Mouse (Mus musculus): Measurements from ENCODE around the gene Hacd3. TPM values are rescaled to one million over a fixed set of nuclear protein-coding genes. Genes with fewer than 3 reads are reported as not detected.
"Not testable (repeated sequence)": the region's sequence is repeated elsewhere in the genome, so short reads cannot be mapped to it uniquely, and the experiment has no call there.

Hacd3 gene
- polyA plus RNA-seq, 1 experiment from 2014 or later = 68.4 TPM

- Histone ChIP-seq H3K27me3 (ENCODE audit: control insufficient read depth, insufficient read depth, low read depth, low read length) (no peaks in the 10 kb centered on the region), H3K9me3 (replicated peaks; ENCODE audit: control insufficient read depth, low read length) (no peaks in the 10 kb centered on the region), H3K36me3 (ENCODE audit: control insufficient read depth, insufficient read depth) (peaks cover 4% of the 10 kb centered on the region), H3K27ac (ENCODE audit: low read length) (peak within 1 kb of the TSS; percentile 94), H3K4me2 (ENCODE audit: low read depth, low read length) (peak within 1 kb of the TSS; percentile 74), H3K9ac (ENCODE audit: low read depth, low read length) (peak within 1 kb of the TSS; percentile 99), H3K4me3 (ENCODE audit: low read depth, low read length) (peak within 1 kb of the TSS; percentile 99), H3K4me1 (ENCODE audit: control insufficient read depth, low read depth, low read length) (peaks cover 22% of the 10 kb centered on the region)
- WGBS (ENCODE audit: insufficient replicate concordance) = under 1% methylated on average over 80 of the region's 85 CpGs
- peak; percentile 92 for ATAC-seq (ENCODE audit: low read depth)
These were observed 11.0 kb upstream of the Hacd3 start, which contains the start of gene Dpp8 for GRCm38 (mm10) chr9:65032269-65033108. TSS of gene Dpp8 (plus strand) at chr9:65032414.

DNA sequence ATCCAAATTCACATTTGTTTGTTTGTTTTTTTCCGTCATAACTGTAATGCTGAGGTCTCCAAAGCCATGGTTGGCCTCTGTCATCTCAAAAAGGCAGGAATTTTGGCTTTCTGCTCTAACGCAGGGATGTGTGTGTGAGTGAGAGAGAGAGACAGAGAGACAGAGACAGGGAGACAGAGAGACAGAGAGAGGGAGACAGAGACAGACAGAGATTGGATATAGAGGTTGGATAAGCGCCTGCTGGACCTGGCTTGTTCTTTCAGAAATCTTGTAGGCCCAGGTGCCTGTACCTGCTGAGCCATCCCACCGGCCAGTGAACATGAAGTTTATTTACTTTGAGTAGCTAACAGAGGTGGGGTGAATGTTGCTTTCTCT is 10.4 kb upstream of the Hacd3 start:
- ATAC-seq (ENCODE audit: low read depth) = no peak; the same call in 1 of the 2 replicates
- Histone ChIP-seq H3K36me3 (ENCODE audit: control insufficient read depth, insufficient read depth) (peaks cover 2% of the 10 kb centered on the region), H3K4me1 (ENCODE audit: control insufficient read depth, low read depth, low read length) (peaks cover 22% of the 10 kb centered on the region), H3K4me3 (ENCODE audit: low read depth, low read length) (peak overlapping the region; percentile 99), H3K27me3 (ENCODE audit: control insufficient read depth, insufficient read depth, low read depth, low read length) (no peaks in the 10 kb centered on the region), H3K27ac (ENCODE audit: low read length) (peak overlapping the region; percentile 82), H3K4me2 (ENCODE audit: low read depth, low read length) (peak overlapping the region; percentile 70), H3K9ac (ENCODE audit: low read depth, low read length) (peak overlapping the region; percentile 60), H3K9me3 (replicated peaks; ENCODE audit: control insufficient read depth, low read length) (no peaks in the 10 kb centered on the region)
- 29% methylated on average over 4 of the region's 4 CpGs for WGBS (ENCODE audit: insufficient replicate concordance)

DNA sequence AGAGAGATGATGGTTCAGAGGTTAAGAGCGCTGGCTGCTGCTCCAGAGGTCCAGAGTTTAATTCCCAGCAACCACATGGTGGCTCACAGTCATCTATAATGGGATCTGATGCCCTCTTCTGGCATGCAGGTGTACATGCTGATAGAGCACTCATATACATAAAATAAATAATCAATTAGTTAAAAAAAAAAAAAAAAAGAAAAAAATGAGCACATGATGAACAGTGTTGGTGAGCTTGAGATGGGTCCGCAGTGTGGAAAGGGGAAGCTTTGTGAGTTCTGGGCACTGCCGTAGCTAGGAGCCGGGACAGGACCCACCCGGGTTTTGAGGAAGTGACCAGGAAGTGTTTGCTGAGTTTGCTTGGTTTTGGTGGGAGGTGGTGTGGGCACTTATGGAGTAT is 9.9 kb upstream of the Hacd3 start:
- peaks cover 22% of the 10 kb centered on the region for H3K4me1 ChIP-seq (ENCODE audit: control insufficient read depth, low read depth, low read length)
- not testable (repeated sequence) for ATAC-seq (ENCODE audit: low read depth); H3K4me3 ChIP-seq (ENCODE audit: low read depth, low read length); H3K36me3 ChIP-seq (ENCODE audit: control insufficient read depth, insufficient read depth); H3K27ac ChIP-seq (ENCODE audit: low read length); H3K9ac ChIP-seq (ENCODE audit: low read depth, low read length); H3K9me3 ChIP-seq (replicated peaks; ENCODE audit: control insufficient read depth, low read length); H3K27me3 ChIP-seq (ENCODE audit: control insufficient read depth, insufficient read depth, low read depth, low read length)
- 24% methylated on average over 5 of the region's 5 CpGs for WGBS (ENCODE audit: insufficient replicate concordance)
- H3K4me2 ChIP-seq (ENCODE audit: low read depth, low read length) = peak overlapping the region; percentile 70

DNA sequence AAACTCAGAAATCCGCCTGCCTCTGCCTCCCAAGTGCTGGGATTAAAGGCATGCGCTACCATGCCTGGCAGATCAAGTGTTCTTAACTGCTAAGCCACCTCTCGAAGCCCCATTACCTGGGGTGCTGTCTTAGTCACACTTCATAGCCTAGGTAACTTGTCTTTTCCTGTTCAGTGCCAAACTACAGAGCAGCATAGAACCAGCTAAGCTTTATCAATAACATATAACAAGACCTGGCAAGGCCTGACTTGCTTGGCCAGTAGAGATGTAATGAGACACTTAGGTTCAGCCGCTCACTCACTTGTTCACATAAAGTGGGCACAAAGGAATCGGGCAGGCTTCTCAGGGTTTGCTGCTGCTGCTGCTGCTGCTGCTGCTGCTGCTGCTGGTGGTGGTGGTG is 6.8 kb upstream of the Hacd3 start:
- ATAC-seq (ENCODE audit: low read depth) = no peak
- Histone ChIP-seq H3K27ac (ENCODE audit: low read length) (no peak overlapping the region), H3K4me2 (ENCODE audit: low read depth, low read length) (no peak overlapping the region), H3K36me3 (ENCODE audit: control insufficient read depth, insufficient read depth) (no peaks in the 10 kb centered on the region), H3K9ac (ENCODE audit: low read depth, low read length) (no peak overlapping the region), H3K4me3 (ENCODE audit: low read depth, low read length) (no peak overlapping the region), H3K4me1 (ENCODE audit: control insufficient read depth, low read depth, low read length) (peaks cover 10% of the 10 kb centered on the region), H3K27me3 (ENCODE audit: control insufficient read depth, insufficient read depth, low read depth, low read length) (no peaks in the 10 kb centered on the region), H3K9me3 (replicated peaks; ENCODE audit: control insufficient read depth, low read length) (no peaks in the 10 kb centered on the region)
- 70% methylated on average over 5 of the region's 5 CpGs for WGBS (ENCODE audit: insufficient replicate concordance)

GRCm38 (mm10) chr9:65027241-65027640 is 5.7 kb upstream of the Hacd3 start:
- H3K36me3 ChIP-seq (ENCODE audit: control insufficient read depth, insufficient read depth) = no peaks in the 10 kb centered on the region
- H3K9me3 ChIP-seq (replicated peaks; ENCODE audit: control insufficient read depth, low read length) = no peaks in the 10 kb centered on the region
- WGBS (ENCODE audit: insufficient replicate concordance) = 74% methylated on average over 7 of the region's 7 CpGs
- H3K27me3 ChIP-seq (ENCODE audit: control insufficient read depth, insufficient read depth, low read depth, low read length) = no peaks in the 10 kb centered on the region
- no peak overlapping the region for H3K4me3 ChIP-seq (ENCODE audit: low read depth, low read length)
- ATAC-seq (ENCODE audit: low read depth) = no peak
- no peak overlapping the region for H3K4me2 ChIP-seq (ENCODE audit: low read depth, low read length)
- peaks cover 13% of the 10 kb centered on the region for H3K4me1 ChIP-seq (ENCODE audit: control insufficient read depth, low read depth, low read length)
- H3K27ac ChIP-seq (ENCODE audit: low read length) = no peak overlapping the region
- H3K9ac ChIP-seq (ENCODE audit: low read depth, low read length) = no peak overlapping the region

DNA sequence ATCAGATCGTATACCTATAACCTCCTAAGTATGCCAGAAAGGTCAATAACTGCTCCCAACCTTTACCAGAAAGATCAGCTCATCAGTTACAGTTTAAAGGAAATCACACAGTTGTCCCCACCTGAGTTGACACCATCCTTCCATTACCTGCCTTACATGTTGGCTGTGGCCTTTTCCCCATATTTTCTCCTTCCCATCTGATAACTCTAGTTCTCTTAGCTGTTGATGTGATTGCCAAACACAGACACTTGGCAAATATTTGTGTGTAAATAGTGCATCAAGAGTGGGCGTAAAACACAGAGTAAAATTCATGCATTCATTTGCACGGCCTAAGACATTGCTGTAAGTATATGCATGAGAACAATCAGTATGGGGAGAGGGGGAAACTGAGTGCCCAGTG is 2.0 kb upstream of the Hacd3 start:
- H3K27me3 ChIP-seq (ENCODE audit: control insufficient read depth, insufficient read depth, low read depth, low read length) = no peaks in the 10 kb centered on the region
- H3K9me3 ChIP-seq (replicated peaks; ENCODE audit: control insufficient read depth, low read length) = no peaks in the 10 kb centered on the region
- no peaks in the 10 kb centered on the region for H3K36me3 ChIP-seq (ENCODE audit: control insufficient read depth, insufficient read depth)
- H3K4me3 ChIP-seq (ENCODE audit: low read depth, low read length) = no peak overlapping the region
- ATAC-seq (ENCODE audit: low read depth) = no peak
- H3K27ac ChIP-seq (ENCODE audit: low read length) = no peak overlapping the region
- H3K4me1 ChIP-seq (ENCODE audit: control insufficient read depth, low read depth, low read length) = peaks cover 34% of the 10 kb centered on the region
- H3K9ac ChIP-seq (ENCODE audit: low read depth, low read length) = no peak overlapping the region
- 72% methylated on average over 3 of the region's 3 CpGs for WGBS (ENCODE audit: insufficient replicate concordance)
- H3K4me2 ChIP-seq (ENCODE audit: low read depth, low read length) = no peak overlapping the region

DNA sequence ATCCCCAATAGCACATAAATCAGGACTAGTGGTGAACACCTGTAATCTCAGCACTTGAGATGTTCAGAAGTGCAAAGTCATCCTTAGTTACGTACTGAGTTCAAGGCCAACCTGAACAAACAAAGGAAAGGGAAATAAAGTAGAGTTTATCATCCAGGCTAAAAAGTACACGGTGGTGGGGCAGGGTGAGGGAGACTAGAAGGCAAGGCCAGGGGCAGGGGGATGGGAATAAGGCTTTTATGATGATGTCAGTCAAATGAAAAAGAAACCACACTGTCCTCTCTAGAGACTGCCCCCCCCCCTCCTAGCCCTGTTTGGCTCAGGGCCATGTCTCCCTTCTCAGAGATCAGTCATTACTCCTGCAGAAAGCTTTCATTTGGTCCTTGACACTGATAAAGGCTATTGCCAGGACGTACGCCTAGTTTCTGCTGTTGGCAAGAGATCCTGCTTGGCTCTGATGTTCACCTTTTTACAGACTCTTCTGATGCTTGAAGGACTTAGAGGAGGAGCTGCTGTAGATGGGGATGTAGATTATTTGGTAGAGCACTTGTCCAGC is 1.2 kb upstream of the Hacd3 start:
- H3K36me3 ChIP-seq (ENCODE audit: control insufficient read depth, insufficient read depth) = no peaks in the 10 kb centered on the region
- no peak overlapping the region for H3K4me3 ChIP-seq (ENCODE audit: low read depth, low read length)
- ATAC-seq (ENCODE audit: low read depth) = no peak
- H3K27ac ChIP-seq (ENCODE audit: low read length) = no peak overlapping the region
- H3K9me3 ChIP-seq (replicated peaks; ENCODE audit: control insufficient read depth, low read length) = no peaks in the 10 kb centered on the region
- H3K4me1 ChIP-seq (ENCODE audit: control insufficient read depth, low read depth, low read length) = peaks cover 42% of the 10 kb centered on the region
- H3K4me2 ChIP-seq (ENCODE audit: low read depth, low read length) = no peak overlapping the region
- no peak overlapping the region for H3K9ac ChIP-seq (ENCODE audit: low read depth, low read length)
- 57% methylated on average over 4 of the region's 4 CpGs for WGBS (ENCODE audit: insufficient replicate concordance)
- no peaks in the 10 kb centered on the region for H3K27me3 ChIP-seq (ENCODE audit: control insufficient read depth, insufficient read depth, low read depth, low read length)

DNA sequence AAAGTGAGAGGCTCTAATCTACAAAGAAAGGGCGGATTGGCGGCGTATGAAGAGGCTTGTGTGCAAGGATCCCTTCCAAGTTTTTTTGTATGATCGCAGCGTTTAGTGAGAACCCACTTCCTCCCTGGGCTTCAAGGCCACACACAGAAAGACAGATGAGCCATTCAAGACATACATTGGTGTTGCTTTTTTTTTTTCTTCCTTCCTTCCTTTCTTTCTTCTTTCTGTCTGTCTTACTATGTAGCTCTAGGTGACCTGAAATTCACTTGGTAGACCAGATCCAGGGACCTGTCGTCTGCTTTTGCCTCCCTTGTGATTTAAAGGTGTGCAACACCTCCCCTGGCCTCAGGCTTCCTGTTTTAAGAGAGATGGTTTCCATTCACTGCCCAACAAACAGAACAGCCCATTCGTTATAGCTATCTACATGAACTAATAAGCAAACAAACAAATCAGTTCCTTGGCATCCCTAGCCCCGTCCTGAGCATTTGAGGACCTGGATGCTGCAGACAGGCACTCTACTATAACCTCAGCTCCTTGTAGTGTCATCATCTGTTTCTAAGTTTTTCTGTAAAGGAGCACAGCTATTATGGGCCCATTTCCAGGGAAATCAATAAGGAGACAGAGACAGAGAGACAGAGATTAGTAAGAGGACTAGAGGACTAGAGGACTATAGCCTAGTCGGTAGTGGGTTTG is 540 bp upstream of the Hacd3 start:
- Histone ChIP-seq H3K27me3 (ENCODE audit: control insufficient read depth, insufficient read depth, low read depth, low read length) (no peaks in the 10 kb centered on the region), H3K4me1 (ENCODE audit: control insufficient read depth, low read depth, low read length) (peaks cover 42% of the 10 kb centered on the region), H3K9ac (ENCODE audit: low read depth, low read length) (peak overlapping the region; percentile 71), H3K4me2 (ENCODE audit: low read depth, low read length) (peak overlapping the region; percentile 82), H3K9me3 (replicated peaks; ENCODE audit: control insufficient read depth, low read length) (no peaks in the 10 kb centered on the region), H3K36me3 (ENCODE audit: control insufficient read depth, insufficient read depth) (no peaks in the 10 kb centered on the region), H3K27ac (ENCODE audit: low read length) (peak overlapping the region; percentile 70), H3K4me3 (ENCODE audit: low read depth, low read length) (peak overlapping the region; percentile 89)
- ATAC-seq (ENCODE audit: low read depth) = no peak
- WGBS (ENCODE audit: insufficient replicate concordance) = 20% methylated on average over 9 of the region's 9 CpGs

DNA sequence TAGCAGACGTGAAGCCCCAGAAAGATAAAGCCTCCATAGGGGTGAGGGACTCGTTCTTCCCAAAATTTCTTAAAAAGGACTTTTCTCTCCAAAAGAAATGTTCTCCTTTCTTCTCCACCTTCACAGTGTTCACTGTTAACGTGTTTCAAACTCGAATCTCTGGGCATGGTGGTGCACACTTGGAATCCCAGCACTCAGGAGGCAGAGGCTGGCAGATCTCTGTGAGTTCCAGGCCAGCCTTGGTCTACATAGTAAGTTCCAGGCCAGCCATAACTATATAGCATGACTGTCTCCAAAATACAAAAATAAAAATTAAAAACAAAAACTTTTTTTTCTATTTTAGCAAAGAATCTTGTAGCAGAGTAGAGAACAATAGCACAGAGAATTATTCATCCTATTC is 1.4 kb downstream of the Hacd3 start:
- Histone ChIP-seq H3K27me3 (ENCODE audit: control insufficient read depth, insufficient read depth, low read depth, low read length) (no peaks in the 10 kb centered on the region), H3K4me3 (ENCODE audit: low read depth, low read length) (peak overlapping the region; percentile 89), H3K4me2 (ENCODE audit: low read depth, low read length) (peak overlapping the region; percentile 82), H3K9me3 (replicated peaks; ENCODE audit: control insufficient read depth, low read length) (no peaks in the 10 kb centered on the region), H3K36me3 (ENCODE audit: control insufficient read depth, insufficient read depth) (no peaks in the 10 kb centered on the region), H3K9ac (ENCODE audit: low read depth, low read length) (peak overlapping the region; percentile 93), H3K4me1 (ENCODE audit: control insufficient read depth, low read depth, low read length) (peaks cover 49% of the 10 kb centered on the region), H3K27ac (ENCODE audit: low read length) (peak overlapping the region; percentile 73; the same call in 1 of the 2 replicates)
- ATAC-seq (ENCODE audit: low read depth) = no peak
- 42% methylated on average over 4 of the region's 4 CpGs for WGBS (ENCODE audit: insufficient replicate concordance)

Data from liver, embryonic 16.5 days (tissue).